Mouse (Mus musculus): ENCODE results near the gene Grin2a.

Grin2a gene

GRCm38 (mm10) chr16:9752600-9752999 lies 242.8 kb downstream of the Grin2a start:
- CTCF ChIA-PET, result no interaction called here

GRCm38 (mm10) chr16:9751045-9751569 lies 244.3 kb downstream of the Grin2a start:
- CTCF ChIA-PET, result no interaction called here

GRCm38 (mm10) chr16:9749661-9750060 lies 245.7 kb downstream of the Grin2a start:
- CTCF ChIA-PET, result no interaction called here

- CTCF ChIA-PET, result no interaction called here
Measured at GRCm38 (mm10) chr16:9742443-9742842, 252.9 kb downstream of the Grin2a start.

- CTCF ChIA-PET, result no interaction called here
Measured at GRCm38 (mm10) chr16:9738679-9739078, 256.7 kb downstream of the Grin2a start.

- CTCF ChIA-PET, result no interaction called here
Measured at GRCm38 (mm10) chr16:9737131-9737530, 258.2 kb downstream of the Grin2a start.

- CTCF ChIA-PET, result no interaction called here
Measured at GRCm38 (mm10) chr16:9735365-9736080, 259.8 kb downstream of the Grin2a start.

- CTCF ChIA-PET, result no interaction called here
Measured at GRCm38 (mm10) chr16:9727603-9728002, 267.8 kb downstream of the Grin2a start.

GRCm38 (mm10) chr16:9725578-9726113 lies 269.7 kb downstream of the Grin2a start:
- CTCF ChIA-PET, result no interaction called here

- CTCF ChIA-PET, result no interaction called here
Measured at GRCm38 (mm10) chr16:9711398-9711797, 284.0 kb downstream of the Grin2a start.

GRCm38 (mm10) chr16:9709921-9710320 lies 285.4 kb downstream of the Grin2a start:
- CTCF ChIA-PET, result no interaction called here

- CTCF ChIA-PET, result no interaction called here
Measured at GRCm38 (mm10) chr16:9697141-9697540, 298.2 kb downstream of the Grin2a start.

GRCm38 (mm10) chr16:9694081-9694480 lies 301.3 kb downstream of the Grin2a start:
- CTCF ChIA-PET, result no interaction called here

GRCm38 (mm10) chr16:9688523-9689140 lies 306.7 kb downstream of the Grin2a start:
- CTCF ChIA-PET, result no interaction called here

- CTCF ChIA-PET, result no interaction called here
Measured at GRCm38 (mm10) chr16:9680572-9680971, 314.8 kb downstream of the Grin2a start.

- CTCF ChIA-PET, result no interaction called here
Measured at GRCm38 (mm10) chr16:9679994-9680393, 315.4 kb downstream of the Grin2a start.

- CTCF ChIA-PET, result no interaction called here
Measured at GRCm38 (mm10) chr16:9678750-9679149, 316.6 kb downstream of the Grin2a start.

GRCm38 (mm10) chr16:9672390-9672789 lies 323.0 kb downstream of the Grin2a start:
- CTCF ChIA-PET, result no interaction called here

- CTCF ChIA-PET, result no interaction called here
Measured at GRCm38 (mm10) chr16:9671222-9671621, 324.1 kb downstream of the Grin2a start.

GRCm38 (mm10) chr16:9670750-9671161 lies 324.6 kb downstream of the Grin2a start:
- CTCF ChIA-PET, result no interaction called here

GRCm38 (mm10) chr16:9665896-9666295 lies 329.5 kb downstream of the Grin2a start:
- CTCF ChIA-PET, result no interaction called here

- CTCF ChIA-PET, result no interaction called here
Measured at GRCm38 (mm10) chr16:9664060-9664459, 331.3 kb downstream of the Grin2a start.

- CTCF ChIA-PET, result no interaction called here
Measured at GRCm38 (mm10) chr16:9663508-9663907, 331.9 kb downstream of the Grin2a start.
